Mouse (Mus musculus) kidney, postnatal 14 days (tissue): ENCODE data around the gene Ppif.
A peak's percentile ranks its signal among the peaks of the same experiment; 100 is the strongest.

Experiments used
- DNase-seq: peaks from one replicate; pipeline ENCODE4 v3.0.0; 2022; ENCODE audit warnings: mixed read lengths

Gene Ppif

DNA sequence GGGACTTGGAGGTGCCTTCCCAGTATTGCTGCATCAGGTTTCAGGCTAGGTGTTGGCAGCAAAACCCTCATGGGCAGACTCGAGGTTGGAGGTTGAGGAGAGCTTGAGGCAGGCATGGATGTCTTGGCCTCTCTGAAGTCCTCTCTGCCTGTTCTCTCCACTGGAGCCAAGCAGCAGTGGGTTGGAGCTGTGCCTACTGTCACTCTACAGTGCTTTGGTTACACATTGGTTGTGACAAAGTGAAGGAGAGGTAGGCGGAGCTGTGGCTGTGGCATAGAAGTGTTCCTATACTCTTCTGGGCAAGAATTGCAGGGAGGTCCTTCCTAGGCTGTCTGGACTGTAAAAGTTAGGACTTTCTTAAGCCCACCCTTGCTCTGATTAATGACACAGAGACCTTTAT lies 2.4 kb downstream of the Ppif start:
- DNase-seq: no peak

DNA sequence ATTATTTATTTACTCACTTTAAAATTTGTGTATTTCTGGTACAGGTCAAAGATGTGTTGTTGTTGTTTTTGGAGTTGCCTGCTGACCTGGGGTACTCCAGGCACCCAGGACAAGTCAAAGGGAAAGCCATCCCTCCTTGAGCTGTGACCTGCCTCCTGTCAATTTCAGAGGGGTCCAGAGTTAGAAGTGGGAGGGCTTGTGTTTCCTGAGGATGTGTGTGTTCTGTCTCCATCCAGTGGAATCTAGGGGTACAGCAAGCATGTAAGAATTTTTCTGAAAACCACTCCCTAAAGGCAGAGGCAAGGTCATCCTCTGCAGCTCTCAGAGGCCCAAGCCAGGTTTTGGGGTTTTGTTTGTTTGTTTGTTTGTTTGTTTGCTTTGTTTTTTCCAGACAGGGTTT lies 8.0 kb downstream of the Ppif start:
- DNase-seq: peak; percentile 48

DNA sequence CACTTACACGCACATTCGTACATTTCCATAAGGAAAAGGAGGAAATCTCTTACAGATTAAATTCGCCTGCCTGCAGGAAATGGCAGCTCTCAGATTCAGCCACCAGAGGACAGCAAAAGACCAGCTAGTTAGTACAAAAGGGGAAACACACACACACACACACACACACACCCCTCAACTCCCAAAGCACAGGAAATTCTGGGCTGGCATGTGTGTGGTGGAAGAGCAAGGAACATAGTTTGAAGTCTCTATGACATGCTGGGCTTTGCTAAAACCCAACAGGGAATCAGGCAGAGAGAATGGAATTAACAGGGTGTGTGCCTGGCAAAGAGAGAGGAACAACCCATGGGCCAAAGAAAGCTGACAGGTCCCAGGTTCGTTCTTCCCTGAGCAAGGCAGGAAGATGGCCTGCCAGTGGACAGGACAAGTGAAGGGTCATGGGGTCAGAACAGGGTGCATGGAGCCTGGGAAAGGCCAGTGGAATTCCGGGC lies 13.8 kb downstream of the Ppif start:
- DNase-seq: peak; percentile 83

DNA sequence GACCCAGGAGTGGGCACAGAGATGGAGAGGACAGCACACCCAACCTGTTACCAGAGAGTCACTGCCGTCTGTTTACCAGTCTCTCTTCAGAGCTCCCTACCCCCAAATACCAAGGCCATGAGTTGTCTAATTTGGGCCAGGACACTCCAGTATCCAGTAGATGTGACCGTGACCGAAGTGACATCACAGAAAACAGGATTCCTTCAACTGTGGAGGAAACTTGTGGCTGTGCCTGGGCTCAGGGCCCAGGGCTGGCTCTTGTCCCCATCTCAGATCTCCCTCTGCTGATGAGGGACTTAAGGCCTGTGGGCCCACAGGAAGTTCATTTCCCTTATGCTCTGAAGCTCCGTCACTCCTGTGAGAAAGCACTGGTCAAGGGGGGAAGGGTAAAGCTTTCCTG lies 14.5 kb downstream of the Ppif start:
- DNase-seq: peak; percentile 78

DNA sequence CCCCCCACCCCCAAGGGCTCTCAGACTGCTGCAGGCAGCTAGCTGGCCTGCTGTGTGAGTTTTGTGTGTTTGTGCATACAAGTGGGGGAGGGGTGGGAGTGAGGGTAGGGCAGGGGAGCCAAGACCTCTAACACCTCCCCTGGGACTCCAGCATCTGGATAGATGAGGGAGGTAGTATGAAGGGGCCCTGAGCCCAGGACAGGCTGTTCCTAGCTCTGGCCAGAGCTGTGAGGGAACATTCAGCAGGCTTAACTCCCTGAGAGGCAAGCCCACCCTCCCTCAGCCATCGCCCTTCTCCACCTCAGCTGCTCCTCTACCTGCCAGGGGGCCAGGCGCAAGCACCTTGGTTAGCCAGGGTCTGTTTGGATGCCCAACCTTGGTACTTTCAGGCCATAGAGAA lies 15.0 kb downstream of the Ppif start:
- peak; percentile 41 for DNase-seq

DNA sequence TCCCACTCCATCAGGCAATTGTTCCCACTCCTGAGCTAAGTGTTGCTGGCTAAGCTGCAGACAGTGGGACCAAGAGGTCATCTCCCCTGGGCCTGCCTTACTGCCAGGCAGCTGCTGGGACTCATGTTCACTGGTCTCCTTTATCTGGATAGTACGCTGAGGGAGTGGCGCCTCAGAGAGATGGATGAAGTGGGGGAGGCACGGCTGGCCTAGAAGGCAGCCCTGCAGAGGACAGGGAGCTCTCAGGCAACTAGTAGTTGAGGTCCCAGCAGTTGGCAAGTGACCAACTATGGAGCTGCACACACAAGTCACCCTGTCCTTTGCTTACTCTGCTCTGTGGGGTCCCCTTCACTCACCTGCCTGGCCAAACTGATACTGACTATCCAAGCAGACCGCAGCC lies 16.1 kb downstream of the Ppif start:
- peak; percentile 33 for DNase-seq

DNA sequence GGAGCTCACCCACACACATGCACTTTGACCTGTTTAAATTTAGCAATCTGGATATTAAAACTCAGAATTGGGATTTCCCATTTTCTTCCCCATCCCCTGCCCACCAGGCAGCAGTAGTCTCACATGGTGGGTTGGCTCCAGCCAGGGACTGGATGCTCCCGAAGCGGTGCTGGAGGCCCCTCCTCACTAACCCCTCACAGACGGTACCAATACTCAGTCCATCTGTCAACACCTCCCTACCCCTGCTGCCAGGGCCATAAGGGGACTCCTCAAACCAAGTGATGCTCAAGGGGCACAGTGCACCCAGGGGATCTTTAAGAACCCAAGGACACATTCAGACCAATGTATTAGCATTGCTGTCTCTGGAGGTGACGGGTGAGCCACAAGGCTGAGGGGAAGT lies 16.7 kb downstream of the Ppif start:
- DNase-seq: no peak

DNA sequence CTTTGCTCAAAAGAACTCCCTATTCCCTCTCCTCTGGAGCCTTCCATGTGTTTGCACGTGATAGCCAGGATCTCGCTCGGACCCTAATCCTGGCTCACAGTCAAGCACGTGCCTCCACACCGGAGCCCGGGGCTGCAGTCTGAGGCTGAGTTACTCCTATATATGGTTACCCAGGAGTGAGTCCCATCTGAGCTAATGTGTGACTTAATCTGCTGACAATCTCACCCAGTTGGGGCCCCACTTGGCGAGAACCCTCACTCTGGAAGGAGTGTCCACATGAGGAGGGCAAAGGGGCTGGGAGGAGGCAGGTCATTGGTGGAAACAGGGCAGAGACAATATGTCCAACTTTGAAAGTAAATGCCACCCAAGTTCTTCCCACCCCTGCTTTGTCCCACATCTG lies 17.2 kb downstream of the Ppif start:
- no peak for DNase-seq

DNA sequence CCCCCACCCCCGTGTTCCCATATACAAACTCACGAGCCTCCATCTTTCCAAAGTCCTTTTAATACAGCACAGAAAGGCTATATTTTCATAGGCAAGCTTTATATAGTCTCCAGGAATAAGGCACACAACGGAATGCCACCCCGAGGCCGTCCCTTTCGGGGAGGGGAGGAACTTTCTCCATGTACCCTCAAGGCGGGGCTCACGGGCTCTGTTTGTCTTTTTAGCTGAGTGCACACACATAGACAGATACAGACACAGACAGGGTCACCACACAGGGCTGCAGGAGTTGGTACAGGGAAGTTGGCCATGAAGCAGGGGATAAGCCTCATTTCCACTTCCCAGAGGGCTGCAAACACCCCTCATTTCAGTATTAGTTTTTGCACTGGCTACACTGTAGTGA lies 17.6 kb downstream of the Ppif start:
- DNase-seq: no peak

DNA sequence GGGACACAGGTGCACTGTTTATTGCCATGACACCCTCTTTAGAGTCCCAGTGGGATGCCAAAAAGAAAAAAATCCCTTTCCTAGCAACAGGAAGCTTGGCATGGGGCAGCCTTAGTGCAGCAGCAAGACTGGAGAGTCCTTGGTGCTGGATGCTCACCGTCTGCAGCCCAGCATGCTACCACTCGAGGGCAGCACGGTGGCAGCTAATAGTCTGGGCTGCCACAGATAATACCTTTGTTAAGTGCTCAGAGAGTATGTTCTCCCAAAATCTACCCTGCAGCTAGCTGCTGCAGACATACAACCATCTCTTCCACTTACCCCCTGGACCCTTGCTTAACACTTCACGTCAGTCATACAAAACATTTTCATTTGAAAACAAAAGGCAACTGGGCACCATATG lies 19.5 kb downstream of the Ppif start:
- no peak for DNase-seq

DNA sequence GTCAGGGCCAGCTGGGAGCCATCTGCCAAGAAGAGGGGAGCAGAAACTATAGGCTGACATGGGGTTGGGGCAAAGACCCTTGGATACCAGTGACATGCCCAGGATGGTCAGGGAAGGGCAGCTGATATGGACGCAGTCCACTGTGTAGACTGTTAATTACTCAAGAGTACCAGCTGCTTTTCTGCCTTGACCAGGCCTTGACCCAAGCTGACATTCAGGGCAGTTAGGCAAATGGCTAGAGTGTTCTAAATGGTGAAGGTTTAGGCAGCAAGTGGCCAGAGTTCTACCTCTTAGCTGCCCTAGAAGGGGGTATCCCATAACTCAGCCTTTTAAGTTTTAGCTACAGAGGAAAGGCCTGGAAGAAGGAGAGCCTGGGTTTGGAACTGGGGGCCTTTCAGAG lies 22.6 kb downstream of the Ppif start:
- DNase-seq: no peak

DNA sequence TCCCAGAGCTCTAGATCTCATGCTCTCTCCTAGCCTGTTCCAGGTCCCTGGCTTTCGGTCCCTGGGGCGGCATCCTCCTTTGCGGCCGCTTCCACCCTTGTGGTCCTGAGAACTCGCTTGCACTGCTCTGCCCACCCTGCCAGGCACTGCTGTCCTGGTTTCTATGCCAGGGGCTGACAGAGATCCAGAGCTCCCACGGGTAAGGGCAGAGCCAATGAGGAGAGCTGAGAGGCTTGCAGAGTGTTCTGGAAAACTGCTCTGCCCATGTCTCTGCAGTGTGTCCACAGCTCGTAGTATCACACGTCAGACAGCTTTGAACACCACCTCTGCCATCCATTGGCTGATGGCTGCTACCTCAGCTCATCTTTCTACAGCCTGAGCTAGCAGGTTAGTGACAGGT lies 23.8 kb downstream of the Ppif start:
- no peak for DNase-seq

DNA sequence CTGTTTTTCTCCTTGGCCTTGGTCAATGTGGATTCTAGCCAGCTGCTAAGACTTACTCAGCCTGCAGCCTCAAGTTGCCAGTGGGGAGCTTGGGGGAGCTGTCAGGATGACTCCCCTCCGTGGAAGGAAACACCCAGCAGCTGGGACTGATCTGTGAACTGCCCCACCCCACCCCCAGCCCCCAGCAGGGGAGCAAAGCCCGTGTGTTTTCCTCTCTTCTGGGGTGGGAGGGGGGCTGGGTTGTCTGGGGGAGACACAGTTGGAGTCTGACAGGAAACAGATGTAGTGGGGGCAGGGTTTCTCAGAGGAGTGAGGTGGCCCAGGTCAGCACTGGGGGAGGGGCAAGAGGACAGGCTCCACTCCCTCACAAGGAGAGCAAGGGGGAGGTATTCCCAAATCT lies 24.5 kb downstream of the Ppif start:
- DNase-seq: peak; percentile 82

DNA sequence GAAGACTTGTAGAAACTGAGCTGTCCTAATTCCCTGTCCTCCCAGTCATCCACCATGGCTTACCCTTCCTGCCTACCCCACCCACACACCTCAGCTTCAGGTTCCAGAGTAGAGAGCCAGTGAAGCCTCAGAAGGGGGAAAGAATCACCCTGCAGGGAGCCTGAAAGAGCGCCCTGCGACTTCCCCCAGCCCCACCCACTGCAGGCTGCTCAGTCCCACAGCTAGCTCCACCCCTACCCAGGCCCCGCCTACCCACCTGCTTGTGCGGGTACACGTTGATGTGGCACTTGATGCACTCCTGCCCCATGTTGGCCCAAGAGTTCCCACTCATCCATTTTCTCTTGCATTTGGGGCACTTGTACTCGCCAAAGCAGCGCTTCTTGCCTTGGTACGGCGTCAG lies 25.4 kb downstream of the Ppif start:
- no peak for DNase-seq

DNA sequence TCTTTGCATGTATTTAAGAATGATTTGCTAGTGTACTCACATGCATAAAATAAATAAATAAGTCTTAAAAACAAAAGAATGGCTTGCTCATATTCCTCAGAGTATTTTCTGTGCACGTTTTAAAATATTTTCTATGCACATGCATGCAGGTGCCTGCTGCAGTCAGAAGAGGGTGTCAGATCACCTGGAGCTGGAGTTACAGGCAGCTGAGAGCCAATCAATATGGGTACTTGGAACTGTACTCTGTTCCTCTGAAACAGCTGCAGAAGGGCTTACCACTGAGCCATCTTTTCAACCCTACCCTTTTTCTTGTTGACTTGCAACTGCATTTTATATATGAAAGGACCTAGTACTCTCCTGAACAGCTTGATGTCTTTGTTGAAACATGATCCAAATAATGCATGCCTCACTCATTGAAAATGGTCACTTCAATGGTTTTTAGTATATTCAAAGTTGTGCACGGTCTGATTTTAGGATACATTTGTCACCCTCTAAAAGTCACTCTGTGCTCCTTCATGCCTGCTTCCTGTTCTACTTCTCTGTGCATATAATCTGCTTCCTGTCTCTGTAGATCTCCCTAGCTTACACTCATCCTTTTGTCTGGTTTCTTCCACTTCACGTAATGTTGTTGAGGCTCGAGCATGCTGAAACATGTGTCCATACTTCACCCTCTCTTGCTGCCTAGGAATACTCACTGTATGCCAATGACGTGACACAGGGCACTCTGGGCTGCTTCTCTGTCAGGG lies 27.2 kb downstream of the Ppif start:
- DNase-seq: no peak

DNA sequence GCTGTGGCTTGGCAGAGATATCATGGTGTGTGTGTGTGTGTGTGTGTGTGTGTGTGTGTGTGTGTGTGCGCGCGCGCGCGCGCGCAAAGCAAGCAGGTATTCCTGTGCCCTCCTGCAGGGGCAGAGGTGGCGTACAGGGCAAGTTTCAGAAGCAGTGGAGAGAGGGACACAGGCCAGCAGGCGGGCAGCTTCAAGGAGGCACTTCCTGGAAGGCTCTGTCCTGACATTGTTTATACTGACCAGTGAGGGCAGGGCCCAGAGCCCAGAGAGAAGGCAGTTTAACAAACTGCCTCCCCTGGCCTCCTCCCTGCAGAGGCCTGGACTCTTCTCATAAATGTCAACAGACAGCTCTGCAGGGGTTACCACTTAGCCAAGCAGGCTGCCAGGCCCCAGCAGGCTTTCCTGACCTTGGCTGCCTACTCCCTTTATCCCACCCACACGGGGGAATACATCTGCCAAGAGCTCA lies 31.1 kb downstream of the Ppif start:
- DNase-seq: peak; percentile 70

DNA sequence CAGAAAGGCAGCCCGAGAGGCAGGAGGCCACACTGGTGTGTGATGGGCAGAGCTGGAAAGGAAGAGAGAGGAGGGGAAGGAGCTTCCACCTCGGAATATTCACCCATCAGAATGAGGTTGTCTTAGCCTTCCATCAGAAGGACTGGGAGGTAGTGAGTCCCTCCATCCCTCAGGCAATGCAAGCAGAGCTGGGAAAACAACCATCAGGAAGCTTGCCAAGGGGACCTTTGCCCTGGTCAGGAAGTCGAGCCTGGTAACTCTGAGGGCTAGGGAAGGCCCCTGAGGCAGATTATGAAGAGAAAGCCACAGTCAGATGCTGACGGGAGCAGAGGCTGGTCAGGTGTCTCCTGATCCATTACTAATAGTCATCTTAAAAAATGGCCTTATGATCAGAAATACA lies 31.7 kb downstream of the Ppif start:
- peak; percentile 58 for DNase-seq

DNA sequence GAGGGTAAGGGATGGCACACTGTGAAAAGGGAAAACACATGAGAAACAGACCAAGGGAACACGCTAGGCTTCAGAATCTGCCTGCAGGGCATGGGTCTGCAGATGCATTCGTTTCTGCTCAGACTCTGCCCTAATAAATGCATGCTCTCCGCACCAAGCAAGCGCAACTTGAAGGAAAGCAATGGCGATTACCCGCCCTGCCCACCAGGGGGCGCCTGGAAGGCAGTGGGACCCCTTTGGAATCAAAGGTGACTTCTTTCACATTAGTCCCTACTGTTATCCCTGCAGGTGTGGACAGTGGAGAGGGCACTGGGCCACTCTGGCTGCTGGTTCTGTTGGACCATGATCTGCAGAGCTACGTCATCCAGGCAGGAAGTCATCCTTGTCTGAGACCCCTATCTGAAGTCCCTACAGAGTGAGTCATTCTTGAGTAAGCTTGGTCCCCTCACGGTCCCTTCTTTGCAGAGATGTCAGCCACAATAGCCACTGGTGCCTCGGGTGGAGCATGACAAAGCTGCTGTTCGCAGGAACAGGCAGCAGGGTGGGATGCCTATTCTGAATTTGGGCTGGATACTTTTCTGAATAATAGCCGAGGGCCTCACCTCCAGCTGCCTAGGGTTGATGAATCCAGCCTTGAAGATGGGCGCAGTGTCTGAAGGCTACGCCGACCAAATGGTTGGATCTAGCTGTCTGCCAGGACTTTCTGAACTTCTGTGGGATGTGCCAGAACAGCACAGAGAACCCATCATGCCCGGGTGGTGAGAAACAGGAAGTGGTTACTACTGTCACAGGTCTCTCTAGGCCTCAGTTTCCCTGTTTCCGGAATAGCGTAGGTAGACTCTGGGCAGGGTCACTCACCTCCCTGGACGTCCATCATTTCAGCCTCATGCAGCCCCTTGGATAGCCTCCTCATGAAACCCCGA lies 32.5 kb downstream of the Ppif start:
- peak; percentile 52 for DNase-seq

DNA sequence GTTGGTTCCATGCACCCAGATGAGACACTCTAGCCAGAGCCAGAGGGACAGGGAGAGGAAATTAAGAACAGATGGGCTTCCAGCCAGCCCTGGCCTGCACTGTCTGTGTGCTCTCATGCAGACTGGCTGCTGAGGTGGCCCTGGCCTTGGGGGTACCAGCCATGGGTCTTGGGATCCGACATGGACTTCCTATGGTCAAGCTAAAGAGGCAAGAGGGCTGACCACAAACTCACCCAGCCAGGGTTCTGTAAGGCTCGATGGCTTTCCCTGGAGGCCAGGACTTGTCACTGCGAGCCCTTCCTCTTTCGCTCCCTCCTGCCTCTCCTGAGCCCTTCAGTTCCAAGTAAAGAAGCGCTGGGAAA lies 33.2 kb downstream of the Ppif start:
- no peak for DNase-seq

DNA sequence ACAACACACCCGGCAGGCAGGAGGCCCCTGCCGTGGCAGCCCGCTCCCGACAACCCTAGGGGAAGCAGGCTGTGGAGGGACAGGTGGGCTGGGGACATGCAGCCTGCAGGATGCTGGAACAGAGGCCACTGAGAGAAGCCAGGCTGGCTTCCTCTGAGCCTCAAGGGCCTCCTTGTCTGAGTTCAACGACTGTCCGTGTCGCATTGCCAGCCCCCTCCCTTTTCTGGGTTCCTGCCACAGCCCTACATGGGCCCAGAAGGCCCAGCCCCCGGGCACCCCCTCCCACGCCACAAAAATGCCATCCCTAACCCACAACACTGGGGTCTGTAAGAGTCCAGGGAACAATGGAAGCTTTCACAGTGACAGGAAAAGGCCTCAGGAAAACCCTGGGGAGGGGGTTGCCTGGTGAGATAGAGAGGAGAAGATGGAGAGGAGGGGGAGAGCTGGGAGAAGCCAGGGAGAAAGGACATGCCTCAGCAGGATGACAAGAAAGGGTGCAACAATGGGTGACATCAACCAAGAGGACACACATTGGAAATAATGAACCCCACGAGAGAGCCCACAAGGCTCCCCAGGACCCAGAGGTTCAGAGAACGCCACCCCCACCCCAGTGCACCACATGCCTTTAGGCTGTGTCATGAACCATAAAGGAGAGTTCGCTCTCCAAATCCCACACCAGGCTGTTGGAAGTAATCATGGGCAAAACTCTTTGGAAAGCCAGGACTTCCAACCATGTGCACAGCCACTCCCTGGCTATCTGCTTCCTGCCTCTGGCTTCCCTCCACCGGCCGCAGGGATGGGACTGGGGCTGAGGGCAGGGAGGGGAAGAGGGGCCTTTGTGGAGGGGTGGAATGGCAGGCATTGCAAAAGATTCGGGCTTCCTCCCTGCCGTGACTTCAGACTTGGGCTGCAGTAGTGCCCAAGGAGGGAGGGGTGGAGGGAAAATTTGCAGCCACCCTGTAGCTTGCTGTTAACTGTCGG lies 41.1 kb downstream of the Ppif start:
- no peak for DNase-seq

DNA sequence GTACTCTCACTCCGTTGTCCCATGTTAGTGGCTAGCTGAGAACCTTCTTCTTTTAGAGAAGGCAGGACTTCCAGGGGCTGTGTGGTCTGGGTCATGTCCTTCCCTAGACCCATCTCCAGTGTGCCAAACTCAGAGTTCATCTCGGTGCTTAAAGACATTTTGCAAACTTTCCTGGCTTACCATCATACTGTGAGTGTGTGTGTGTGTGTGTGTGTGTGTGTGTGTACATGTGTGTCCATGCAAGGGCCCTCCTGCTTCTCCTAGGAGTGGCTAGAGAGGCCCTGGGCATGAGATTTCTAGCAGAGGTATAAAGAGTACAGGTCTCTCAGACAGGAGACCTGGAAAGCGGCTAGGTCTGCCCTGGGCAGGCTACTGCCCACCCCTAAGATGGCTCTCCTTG lies 42.2 kb downstream of the Ppif start:
- DNase-seq: no peak

DNA sequence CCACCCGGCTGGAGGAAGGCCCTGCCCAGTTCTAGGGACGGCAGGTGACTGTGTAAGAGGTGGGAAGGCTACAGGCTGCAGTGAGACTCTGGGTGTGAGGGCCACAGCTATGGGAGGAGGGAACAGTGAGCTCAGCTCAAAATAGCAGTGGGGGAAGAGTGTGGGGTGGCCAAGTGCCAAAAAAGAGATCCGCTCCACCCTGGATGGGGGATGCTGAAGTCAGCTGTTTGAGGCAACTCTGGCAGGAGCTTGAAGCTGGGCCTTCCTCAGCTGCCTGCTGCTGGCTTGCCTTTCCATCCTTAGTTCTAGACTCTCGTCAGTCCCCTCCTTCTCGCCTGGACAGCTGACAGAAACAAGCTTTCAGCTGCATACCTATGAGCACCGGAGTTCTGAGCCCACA lies 42.6 kb downstream of the Ppif start:
- peak; percentile 71 for DNase-seq

DNA sequence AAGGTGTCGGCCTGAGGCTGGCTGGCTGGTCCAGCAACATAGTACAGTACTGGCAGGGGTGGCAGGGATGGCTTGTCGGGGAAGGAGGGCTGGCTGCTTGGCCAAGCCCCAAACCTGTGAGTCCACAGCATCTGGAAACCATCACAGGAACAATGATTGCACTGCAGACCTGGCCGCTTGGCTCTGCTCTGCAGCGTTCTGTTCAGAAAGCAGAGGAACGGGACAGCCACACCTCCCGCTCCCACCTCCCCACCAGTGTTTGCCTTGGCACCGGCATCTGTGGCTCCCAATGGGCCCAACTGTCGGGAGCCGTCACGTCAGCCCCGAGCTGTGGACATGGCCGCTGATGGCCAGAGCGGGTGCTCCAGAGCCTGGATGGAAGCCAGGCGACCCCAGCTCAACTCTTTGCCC lies 44.6 kb downstream of the Ppif start:
- peak; percentile 63 for DNase-seq
